Mouse (Mus musculus): ENCODE results near the gene Nsdhl.
A peak's percentile ranks its signal among the peaks of the same experiment; 100 is the strongest.

Nsdhl gene

GRCm38 (mm10) chrX:73005678-73006077 is 87.3 kb downstream of the Nsdhl start:
- no peak for DNase-seq

- DNase-seq = peak; percentile 95
These were observed 89.5 kb downstream of the Nsdhl start for GRCm38 (mm10) chrX:73007597-73008479.

Measured in cerebellum, adult 11-12 months (tissue).